Mouse (Mus musculus) retina, postnatal 1 day (tissue): ENCODE results near the gene Ing4.

Experiments
- DNase-seq: peaks from one replicate; pipeline ENCODE4 v3.0.0-alpha.2; 2012

Gene Ing4

GRCm38 (mm10) chr6:125095391-125096278 lies 56.1 kb downstream of the Ing4 start, which contains the start of gene Chd4:
Chd4 (plus strand) TSS chr6:125095981.
- DNase-seq = peak; percentile 95

- no peak for DNase-seq
Observed at GRCm38 (mm10) chr6:125096279-125096596, 56.7 kb downstream of the Ing4 start.

- DNase-seq = peak; percentile 81
Observed at GRCm38 (mm10) chr6:125096597-125097345, 57.2 kb downstream of the Ing4 start.

- no peak for DNase-seq
Observed at GRCm38 (mm10) chr6:125097346-125097689, 57.8 kb downstream of the Ing4 start.

GRCm38 (mm10) chr6:125097951-125098350 lies 58.4 kb downstream of the Ing4 start:
- no peak for DNase-seq

GRCm38 (mm10) chr6:125098513-125098912 lies 59.0 kb downstream of the Ing4 start:
- DNase-seq = peak; percentile 55
